In genomic region chr12:86803651-86804307, GRCm38 (mm10) we compare ENCODE assay signal across 8 mouse cellular contexts.
A peak's percentile ranks its signal among the peaks of the same experiment; 100 is the strongest.
DNase-seq lines count a peak whose midpoint lies in the region; ATAC-seq and TF ChIP-seq lines count a peak whose summit lies in the region.

No protein-coding gene starts in this region.

- H3K4me3 ChIP-seq in kidney, postnatal 0 days (replicated peaks; ENCODE audit: low read depth, low read length), result no peak overlapping the region
- H3K4me3 ChIP-seq in hindbrain, embryonic 10.5 days, result no peak overlapping the region
- no peak overlapping the region for H3K4me3 ChIP-seq in midbrain, postnatal 0 days (ENCODE audit: low read depth, low read length)

- H3K27me3 ChIP-seq in kidney, postnatal 0 days (ENCODE audit: insufficient read depth, low read length), result no peaks in the 10 kb centered on the region
- peaks cover 47% of the 10 kb centered on the region for H3K27me3 ChIP-seq in hindbrain, embryonic 10.5 days (ENCODE audit: insufficient read depth, poor library complexity, severe bottlenecking)
- no peaks in the 10 kb centered on the region for H3K27me3 ChIP-seq in midbrain, postnatal 0 days (ENCODE audit: insufficient read depth, low read length)

- no peak overlapping the region for H3K9ac ChIP-seq in kidney, postnatal 0 days (ENCODE audit: low read depth, low read length)
- H3K9ac ChIP-seq in midbrain, postnatal 0 days (replicated peaks; ENCODE audit: low read length, poor library complexity, severe bottlenecking), result no peak overlapping the region

- H3K36me3 ChIP-seq in kidney, postnatal 0 days (ENCODE audit: insufficient read depth, low read length), result no peaks in the 10 kb centered on the region
- H3K36me3 ChIP-seq in hindbrain, embryonic 10.5 days, result no peaks in the 10 kb centered on the region
- no peaks in the 10 kb centered on the region for H3K36me3 ChIP-seq in midbrain, postnatal 0 days (ENCODE audit: insufficient read depth, low read length)

- TF ChIP-seq CTCF in kidney, postnatal 0 days (IDR thresholded peaks at IDR 0.05; ENCODE audit: low read depth), result peak; percentile 59
- TF ChIP-seq CTCF in midbrain, postnatal 0 days (IDR thresholded peaks at IDR 0.05), result peak; percentile 70

- H3K4me1 ChIP-seq in kidney, postnatal 0 days (replicated peaks; ENCODE audit: insufficient read depth, low read length), result peaks cover 69% of the 10 kb centered on the region
- peaks cover 96% of the 10 kb centered on the region for H3K4me1 ChIP-seq in hindbrain, embryonic 10.5 days (replicated peaks)
- peaks cover 85% of the 10 kb centered on the region for H3K4me1 ChIP-seq in midbrain, postnatal 0 days (ENCODE audit: insufficient read depth, low read length)

- no peak for ATAC-seq in kidney, postnatal 0 days (replicated peaks; ENCODE audit: low FRiP score, low read depth)
- no peak for ATAC-seq in midbrain, postnatal 0 days (ENCODE audit: low FRiP score)
- ATAC-seq in frontal cortex, adult (ENCODE audit: low TSS enrichment), result no peak

- no peaks in the 10 kb centered on the region for H3K9me3 ChIP-seq in kidney, postnatal 0 days (replicated peaks; ENCODE audit: low read length)
- H3K9me3 ChIP-seq in hindbrain, embryonic 10.5 days, result no peaks in the 10 kb centered on the region
- no peaks in the 10 kb centered on the region for H3K9me3 ChIP-seq in midbrain, postnatal 0 days (ENCODE audit: low read length)

- peak overlapping the region; percentile 87 for H3K27ac ChIP-seq in kidney, postnatal 0 days
- peak overlapping the region; percentile 87 for H3K27ac ChIP-seq in hindbrain, embryonic 10.5 days
- peak overlapping the region; percentile 74 for H3K27ac ChIP-seq in midbrain, postnatal 0 days (ENCODE audit: low read depth, low read length)

- no peak overlapping the region for H3K4me2 ChIP-seq in kidney, postnatal 0 days (ENCODE audit: low read length)
- no peak overlapping the region for H3K4me2 ChIP-seq in midbrain, postnatal 0 days (ENCODE audit: low read depth, low read length, poor library complexity, severe bottlenecking)

- WGBS in kidney, postnatal 0 days, result 37% methylated on average over 6 of the region's 6 CpGs
- WGBS in hindbrain, embryonic 10.5 days, result 54% methylated on average over 6 of the region's 6 CpGs
- 45% methylated on average over 6 of the region's 6 CpGs for WGBS in midbrain, postnatal 0 days

- DNase-seq in kidney, postnatal 0 days (ENCODE audit: low spot score), result peak; percentile 72
- DNase-seq in kidney, adult 18-20 months, result no peak
- peak; percentile 71 to 73 for DNase-seq in cerebellum, postnatal 10 days
- no peak for DNase-seq in hindbrain, embryonic 10.5 days (ENCODE audit: low spot score)
- no peak for DNase-seq in midbrain, postnatal 0 days (ENCODE audit: low spot score)
- DNase-seq in left cerebral cortex, postnatal 10 days (ENCODE audit: extremely low spot score in 1 of 2, low spot score in 2 of 2), result no peak
- no peak for DNase-seq in layer of hippocampus, postnatal 14 days (ENCODE audit: low spot score in 2 of 2)

- intact Hi-C loops in left cerebral cortex, postnatal 10 days (cut with DNase I), result loop anchor here (5.0 kb wide), 1 partner anchor 79 kb away; the partner anchor contains the start of gene Irf2bpl

Comparison
In these comparisons a context has a peak if more than half of its experiments do, and no peak if none do; other contexts are left out.
1. DNase-seq: peak in kidney, postnatal 0 days (single experiment) and cerebellum, postnatal 10 days (2 of 2); none in kidney, adult 18-20 months (single experiment), hindbrain, embryonic 10.5 days (single experiment), midbrain, postnatal 0 days (single experiment), left cerebral cortex, postnatal 10 days (0 of 2) and layer of hippocampus, postnatal 14 days (0 of 2).
2. Peak in every context shown above with its lines, with median percentiles within 50 percentile points of each other: H3K27ac ChIP-seq.